ENCODE assay signal across 8 mouse cellular contexts in the genomic region with DNA sequence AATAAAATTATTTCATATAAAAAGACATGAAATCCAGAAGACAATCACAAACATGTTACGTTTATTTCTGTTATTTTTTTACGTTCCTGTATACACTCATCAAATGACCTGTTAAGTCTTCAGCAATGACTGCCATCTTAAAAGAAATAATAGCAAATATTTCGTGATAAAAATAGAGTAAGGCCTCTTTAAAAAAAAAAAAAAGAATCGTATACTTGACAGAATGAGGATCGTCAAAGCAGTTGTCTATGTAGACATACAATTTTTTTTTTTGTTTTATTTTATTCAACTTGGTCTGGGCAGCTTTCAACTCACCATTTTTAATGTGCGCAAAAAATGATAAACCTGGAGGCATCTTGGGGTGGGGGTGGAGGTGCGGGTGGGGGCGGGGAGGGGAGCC. TPM values are rescaled to one million over a fixed set of nuclear protein-coding genes. Genes with fewer than 3 reads are reported as not detected.
DNase-seq lines count a peak whose midpoint lies in the region; ATAC-seq and TF ChIP-seq lines count a peak whose summit lies in the region.

No protein-coding gene starts in this region.

- H3K36me3 ChIP-seq in heart, postnatal 0 days (replicated peaks; ENCODE audit: control insufficient read depth, insufficient read depth, low read length), result no peaks in the 10 kb centered on the region; the same call in 1 of the 2 replicates
- peaks cover 0 to 21% of the 10 kb centered on the region in 2 experiments; a peak in 2 of 4 replicates for H3K36me3 ChIP-seq in MEL (ENCODE audit: control insufficient read depth in 1 of 2, insufficient read depth in 2 of 2, low read length in 2 of 2)
- H3K36me3 ChIP-seq in hindbrain, embryonic 10.5 days, result no peaks in the 10 kb centered on the region
- H3K36me3 ChIP-seq in midbrain, embryonic 10.5 days, result peaks cover 6% of the 10 kb centered on the region

- DNase-seq in heart, postnatal 0 days (ENCODE audit: low spot score), result no peak
- no peak for DNase-seq in heart, adult 18-20 months
- peak; percentile 46 for DNase-seq in MEL (ENCODE audit: low read depth, low spot score)
- DNase-seq in hindbrain, embryonic 10.5 days (ENCODE audit: low spot score), result no peak
- no peak for DNase-seq in midbrain, embryonic 10.5 days (ENCODE audit: low spot score)
- DNase-seq in gastrocnemius, postnatal 14 days, result no peak
- no peak for DNase-seq in gastrocnemius, adult 18-20 months (ENCODE audit: low spot score)

- H3K27me3 ChIP-seq in heart, postnatal 0 days (ENCODE audit: control insufficient read depth, insufficient read depth, low read length), result no peaks in the 10 kb centered on the region
- H3K27me3 ChIP-seq in MEL (ENCODE audit: control insufficient read depth in 1 of 2, insufficient read depth in 2 of 2, low read length in 2 of 2), result no peaks in the 10 kb centered on the region
- no peaks in the 10 kb centered on the region for H3K27me3 ChIP-seq in hindbrain, embryonic 10.5 days (ENCODE audit: insufficient read depth, poor library complexity, severe bottlenecking)
- H3K27me3 ChIP-seq in midbrain, embryonic 10.5 days (ENCODE audit: low read depth, poor library complexity, severe bottlenecking), result no peaks in the 10 kb centered on the region

- ATAC-seq in heart, postnatal 0 days (ENCODE audit: insufficient read depth, low read depth), result no peak
- no peak for ATAC-seq in monocyte, adult 5-6 weeks (replicated peaks; ENCODE audit: insufficient number of reproducible peaks, low FRiP score, low TSS enrichment, poor library complexity, severe bottlenecking)

- H3K9me3 ChIP-seq in heart, postnatal 0 days (replicated peaks; ENCODE audit: control insufficient read depth, low read length), result no peaks in the 10 kb centered on the region
- no peaks in the 10 kb centered on the region for H3K9me3 ChIP-seq in MEL (replicated peaks; ENCODE audit: insufficient read depth, low read length)
- H3K9me3 ChIP-seq in hindbrain, embryonic 10.5 days, result no peaks in the 10 kb centered on the region
- H3K9me3 ChIP-seq in midbrain, embryonic 10.5 days (replicated peaks), result no peaks in the 10 kb centered on the region

- no peak for TF ChIP-seq RAD21 in MEL (IDR thresholded peaks at IDR 0.05; ENCODE audit: low read depth, low read length)

- 16% methylated on average over 8 of the region's 8 CpGs for WGBS in heart, postnatal 0 days
- 26% methylated on average over 8 of the region's 8 CpGs for WGBS in hindbrain, embryonic 10.5 days
- 25% methylated on average over 8 of the region's 8 CpGs for WGBS in midbrain, embryonic 10.5 days

- TF ChIP-seq CTCF in heart, postnatal 0 days (IDR thresholded peaks at IDR 0.05; ENCODE audit: low read depth), result no peak
- no peak for TF ChIP-seq CTCF in MEL (IDR thresholded peaks at IDR 0.05 in 2 of 3, conservative IDR thresholded peaks at IDR 0.05 in 1 of 3; ENCODE audit: control insufficient read depth in 1 of 3, insufficient read depth in 1 of 3, low read depth in 2 of 3, low read length in 3 of 3, poor library complexity in 1 of 3, severe bottlenecking in 1 of 3)

- no peak for TF ChIP-seq POLR2A in MEL (IDR thresholded peaks at IDR 0.05; ENCODE audit: control insufficient read depth in 1 of 2, insufficient read depth in 1 of 2, low read depth in 1 of 2, low read length in 2 of 2, poor library complexity in 1 of 2)

- H3K4me1 ChIP-seq in heart, postnatal 0 days (ENCODE audit: control insufficient read depth, insufficient read depth), result peaks cover 10% of the 10 kb centered on the region
- peaks cover 2 to 9% of the 10 kb centered on the region in 2 experiments; a peak in 3 of 4 replicates for H3K4me1 ChIP-seq in MEL (ENCODE audit: control insufficient read depth in 1 of 2, insufficient read depth in 2 of 2, low read length in 2 of 2)
- peaks cover 17% of the 10 kb centered on the region for H3K4me1 ChIP-seq in hindbrain, embryonic 10.5 days (replicated peaks)
- H3K4me1 ChIP-seq in midbrain, embryonic 10.5 days, result peaks cover 13% of the 10 kb centered on the region

- TF ChIP-seq EP300 in heart, postnatal 0 days (IDR thresholded peaks at IDR 0.05; ENCODE audit: low read depth), result no peak
- no peak for TF ChIP-seq EP300 in MEL (IDR thresholded peaks at IDR 0.05; ENCODE audit: low read depth in 1 of 2, low read length in 2 of 2)

- H3K79me2 ChIP-seq in MEL (ENCODE audit: control insufficient read depth, insufficient read depth, low read length, poor library complexity), result peaks cover 10% of the 10 kb centered on the region

- H3K9ac ChIP-seq in heart, postnatal 0 days (replicated peaks; ENCODE audit: low read depth, low read length), result peak overlapping the region; percentile 97
- peak overlapping the region; percentile 94 for H3K9ac ChIP-seq in MEL (ENCODE audit: control insufficient read depth, low read depth, low read length, poor library complexity, severe bottlenecking)

- peak overlapping the region; percentile 75 for H3K4me2 ChIP-seq in heart, postnatal 0 days (ENCODE audit: low read depth, low read length)

- H3K4me3 ChIP-seq in heart, postnatal 0 days (ENCODE audit: low read depth, low read length), result peak overlapping the region; percentile 93
- peak overlapping the region; percentile 81 to 96 for H3K4me3 ChIP-seq in MEL (ENCODE audit: control insufficient read depth in 1 of 2, insufficient read depth in 1 of 2, low read depth in 2 of 2, low read length in 2 of 2)
- peak overlapping the region; percentile 90 for H3K4me3 ChIP-seq in hindbrain, embryonic 10.5 days
- H3K4me3 ChIP-seq in midbrain, embryonic 10.5 days, result peak overlapping the region; percentile 96

- intact Hi-C loops in gastrocnemius, postnatal 14 days (cut with DNase I; ENCODE audit: low total_unique reads), result no loop called here

- H3K27ac ChIP-seq in heart, postnatal 0 days (ENCODE audit: low read depth), result peak overlapping the region; percentile 98
- peak overlapping the region; percentile 93 for H3K27ac ChIP-seq in MEL (ENCODE audit: control insufficient read depth, low read depth, low read length)
- H3K27ac ChIP-seq in hindbrain, embryonic 10.5 days, result peak overlapping the region; percentile 96
- H3K27ac ChIP-seq in midbrain, embryonic 10.5 days (replicated peaks), result peak overlapping the region; percentile 96

TF ChIP-seq in MEL, 35 proteins besides CTCF, POLR2A, EP300 and RAD21:
- TF ChIP-seq ZNF384 (IDR thresholded peaks at IDR 0.05; ENCODE audit: low read depth, low read length) (peak; percentile 88), CHD1 (IDR thresholded peaks at IDR 0.05; ENCODE audit: low read depth, low read length) (no peak)

RNA-seq across cellular contexts. Expression of a gene that starts 0.8 kb away (rescaled TPM):
- 67.9 and 81.0 TPM in 2 replicates for total RNA-seq in heart, postnatal 0 days (2014; rRNA removed; ENCODE audit: low replicate concordance)
- 74.6 and 86.3 TPM in 2 replicates for polyA plus RNA-seq in heart, postnatal 0 days (2015; fragmentation: Nextera tagmentation; extraction: Ambion mirVana)
- 100 to 1,000 TPM; 110 to 119 TPM for total RNA-seq in heart, adult 18-20 months (2021)
- total RNA-seq in MEL (2012; rRNA removed), result 8.1 and 10.3 TPM in 2 replicates
- 10 to 100 TPM in 1 of 2 experiments, not detected in 1; 17.3 TPM for polyA plus RNA-seq in MEL (2012; ENCODE audit: insufficient read depth in 1 of 2, insufficient read length in 2 of 2, low read depth in 1 of 2, low replicate concordance in 2 of 2, missing spikeins in 1 of 2)
- polyA plus RNA-seq in hindbrain, embryonic 10.5 days (2016; fragmentation: Nextera tagmentation; extraction: Ambion mirVana), result 57.7 and 61.1 TPM in 2 replicates
- 58.9 and 71.2 TPM in 2 replicates for polyA plus RNA-seq in midbrain, embryonic 10.5 days (2016; fragmentation: Nextera tagmentation; extraction: Ambion mirVana)
- 29.7 to 40.8 TPM (median 33.8 TPM) in 3 replicates for total RNA-seq in monocyte, adult 5-6 weeks (2017)
- 100 to 1,000 TPM in 1 of 2 experiments, 10 to 100 TPM in 1; 89.9 to 106 TPM for total RNA-seq in gastrocnemius, postnatal 14 days (2021)
- total RNA-seq in gastrocnemius, adult 18-20 months (2021), result 100 to 1,000 TPM; 102 to 118 TPM
